Mouse (Mus musculus) MEL (cell line): Measurements from ENCODE around the gene Hoxc5.

Source experiments
- BHLHE40 ChIP-seq: IDR thresholded peaks from 2 replicates; pipeline ENCODE4 v1.6.1; 2012; ENCODE audit warnings: low read depth, mild to moderate bottlenecking, inconsistent platforms, low read length, improper control_type of control experiment, borderline replicate concordance
- CTCF ChIP-seq, 3 experiments: IDR thresholded peaks in 2 of 3; conservative IDR thresholded peaks in 1 of 3; 2 replicates each; pipeline ENCODE4 v1.5.1; 2011 to 2012; ENCODE audit warnings: low read length in 3 of 3, low read depth in 2 of 3, mild to moderate bottlenecking in 2 of 3, improper control_type of control experiment in 1 of 3, inconsistent platforms in 1 of 3, mixed read lengths in 1 of 3, moderate library complexity in 1 of 3; ENCODE audit not compliant: control insufficient read depth in 1 of 3, insufficient read depth in 1 of 3, poor library complexity in 1 of 3, severe bottlenecking in 1 of 3
- EP300 ChIP-seq, 2 experiments: IDR thresholded peaks; 2 replicates each; pipeline ENCODE4 v1.6.1; 2011; ENCODE audit warnings: improper control_type of control experiment in 2 of 2, low read length in 2 of 2, low read depth in 1 of 2, mild to moderate bottlenecking in 1 of 2
- GATA1 ChIP-seq: IDR thresholded peaks from 2 replicates; pipeline ENCODE4 v1.6.1; 2011; ENCODE audit warnings: low read depth, low read length, improper control_type of control experiment
- KAT2A ChIP-seq: conservative IDR thresholded peaks from 2 replicates; pipeline ENCODE4 v1.6.1; 2012; ENCODE audit warnings: low read depth, low read length, improper control_type of control experiment, inconsistent platforms
- MAFK ChIP-seq: IDR thresholded peaks from 2 replicates; pipeline ENCODE4 v1.6.1; 2011; ENCODE audit warnings: low read depth, mild to moderate bottlenecking, low read length, improper control_type of control experiment, borderline replicate concordance
- MEF2A ChIP-seq: IDR thresholded peaks from 2 replicates; pipeline ENCODE4 v1.6.1; 2014; ENCODE audit warnings: low read depth, mild to moderate bottlenecking, inconsistent platforms, low read length, improper control_type of control experiment; ENCODE audit not compliant: poor library complexity, insufficient replicate concordance, severe bottlenecking; ENCODE audit errors: extremely low read depth
- MXI1 ChIP-seq: IDR thresholded peaks from 2 replicates; pipeline ENCODE4 v1.6.1; 2011; ENCODE audit warnings: mild to moderate bottlenecking, low read depth, low read length, improper control_type of control experiment
- POLR2A ChIP-seq, 2 experiments: IDR thresholded peaks; 2 replicates each; pipeline ENCODE4 v1.6.1; 2011 to 2012; ENCODE audit warnings: low read length in 2 of 2, mild to moderate bottlenecking in 2 of 2, control low read depth in 1 of 2, improper control_type of control experiment in 1 of 2, low read depth in 1 of 2, moderate library complexity in 1 of 2; ENCODE audit not compliant: control insufficient read depth in 1 of 2, insufficient read depth in 1 of 2, poor library complexity in 1 of 2
- POLR2AphosphoS2 ChIP-seq: IDR thresholded peaks from 2 replicates; pipeline ENCODE4 v1.6.1; 2011; ENCODE audit warnings: low read length, improper control_type of control experiment
- USF1 ChIP-seq: IDR thresholded peaks from 2 replicates; pipeline ENCODE4 v1.6.1; 2014; ENCODE audit warnings: low read depth, mild to moderate bottlenecking, inconsistent platforms, low read length, improper control_type of control experiment, moderate library complexity
- USF2 ChIP-seq, 2 experiments: IDR thresholded peaks; 2 replicates each; pipeline ENCODE4 v1.6.1; 2011 to 2012; ENCODE audit warnings: improper control_type of control experiment in 2 of 2, low read length in 2 of 2, borderline replicate concordance in 1 of 2, inconsistent platforms in 1 of 2, low read depth in 1 of 2, mild to moderate bottlenecking in 1 of 2; ENCODE audit not compliant: insufficient read depth in 1 of 2

- TF ChIP-seq EP300 (IDR thresholded peaks at IDR 0.05; ENCODE audit: low read depth in 1 of 2, low read length in 2 of 2) (no peak), BHLHE40 (no peak), CTCF (IDR thresholded peaks at IDR 0.05 in 2 of 3, conservative IDR thresholded peaks at IDR 0.05 in 1 of 3; ENCODE audit: control insufficient read depth in 1 of 3, insufficient read depth in 1 of 3, low read depth in 2 of 3, low read length in 3 of 3, poor library complexity in 1 of 3, severe bottlenecking in 1 of 3) (no peak), POLR2A (IDR thresholded peaks at IDR 0.05; ENCODE audit: control insufficient read depth in 1 of 2, insufficient read depth in 1 of 2, low read depth in 1 of 2, low read length in 2 of 2, poor library complexity in 1 of 2) (no peak), MEF2A (no peak), KAT2A (no peak), USF1 (no peak), GATA1 (no peak), USF2 (IDR thresholded peaks at IDR 0.05; ENCODE audit: borderline replicate concordance in 1 of 2, insufficient read depth in 1 of 2, low read depth in 1 of 2, low read length in 2 of 2) (no peak), POLR2AphosphoS2 (no peak), MXI1 (no peak), MAFK (no peak)
Observed at GRCm38 (mm10) chr15:103038701-103039480, 71.6 kb downstream of the Hoxc5 start.
